Mouse (Mus musculus) testis, adult 2 months (tissue): Measurements from ENCODE around the gene 3110082J24Rik. TPM values are rescaled to one million over a fixed set of nuclear protein-coding genes. Genes with fewer than 3 reads are reported as not detected.
A peak's percentile ranks its signal among the peaks of the same experiment; 100 is the strongest.
"Not testable (repeated sequence)": the region's sequence is repeated elsewhere in the genome, so short reads cannot be mapped to it uniquely, and the experiment has no call there.

Experiments
- H3K27ac ChIP-seq: fragments of 200-500 bp; 2 replicates; pipeline ENCODE4 v1.5.1; 2012; ENCODE audit warnings: low read depth, low read length; ENCODE audit not compliant: control insufficient read depth, insufficient read depth
- H3K27me3 ChIP-seq: fragments of 200-500 bp; 2 replicates; pipeline ENCODE4 v1.6.1; 2012; ENCODE audit warnings: mild to moderate bottlenecking, low read length, moderate library complexity; ENCODE audit not compliant: control insufficient read depth, insufficient read depth
- H3K36me3 ChIP-seq: fragments of 200-500 bp; 2 replicates; pipeline ENCODE4 v1.6.1; 2012; ENCODE audit warnings: mild to moderate bottlenecking, low read length; ENCODE audit not compliant: control insufficient read depth, insufficient read depth
- H3K4me1 ChIP-seq: fragments of 200-500 bp; 2 replicates; pipeline ENCODE4 v1.6.1; 2012; ENCODE audit warnings: low read length; ENCODE audit not compliant: control insufficient read depth, insufficient read depth
- H3K4me3 ChIP-seq: fragments of 200-500 bp; 2 replicates; pipeline ENCODE4 v1.5.1; 2012; ENCODE audit warnings: low read depth, mild to moderate bottlenecking, low read length, moderate library complexity, mixed read lengths; ENCODE audit not compliant: control insufficient read depth
- CTCF ChIP-seq: fragments of 200-500 bp; IDR thresholded peaks from 2 replicates; pipeline ENCODE4 v1.5.1; 2012; ENCODE audit warnings: low read depth, mild to moderate bottlenecking, inconsistent platforms, low read length, moderate library complexity; ENCODE audit not compliant: control insufficient read depth, insufficient read depth, insufficient replicate concordance
- POLR2A ChIP-seq: fragments of 200-500 bp; IDR thresholded peaks from 2 replicates; pipeline ENCODE4 v1.6.1; 2012; ENCODE audit warnings: low read depth, mild to moderate bottlenecking, inconsistent platforms, low read length, moderate library complexity; ENCODE audit not compliant: control insufficient read depth
- polyA plus RNA-seq: library from polyadenylated mRNA; depleted of rRNA; stranded (reverse); fragments of >200 nt; gene quantifications from 2 replicates; pipeline ENCODE4 v1.2.3, GENCODE M21; 2012; rRNA removed

The 3110082J24Rik gene
- polyA plus RNA-seq, 1 experiment: not detected

GRCm38 (mm10) chr5:30071677-30072076 lies 34.2 kb downstream of the 3110082J24Rik start:
- TF ChIP-seq POLR2A (no peak), CTCF (no peak)
- H3K36me3 ChIP-seq: no peaks in the 10 kb centered on the region
- H3K27ac ChIP-seq: no peak overlapping the region
- H3K4me3 ChIP-seq: no peak overlapping the region
- no peaks in the 10 kb centered on the region for H3K27me3 ChIP-seq
- no peaks in the 10 kb centered on the region; the same call in none of the 2 replicates for H3K4me1 ChIP-seq

- H3K27me3 ChIP-seq: no peaks in the 10 kb centered on the region
- no peaks in the 10 kb centered on the region for H3K36me3 ChIP-seq
- TF ChIP-seq POLR2A (no peak), CTCF (no peak)
These were observed 38.2 kb downstream of the 3110082J24Rik start for GRCm38 (mm10) chr5:30067726-30068125.

DNA sequence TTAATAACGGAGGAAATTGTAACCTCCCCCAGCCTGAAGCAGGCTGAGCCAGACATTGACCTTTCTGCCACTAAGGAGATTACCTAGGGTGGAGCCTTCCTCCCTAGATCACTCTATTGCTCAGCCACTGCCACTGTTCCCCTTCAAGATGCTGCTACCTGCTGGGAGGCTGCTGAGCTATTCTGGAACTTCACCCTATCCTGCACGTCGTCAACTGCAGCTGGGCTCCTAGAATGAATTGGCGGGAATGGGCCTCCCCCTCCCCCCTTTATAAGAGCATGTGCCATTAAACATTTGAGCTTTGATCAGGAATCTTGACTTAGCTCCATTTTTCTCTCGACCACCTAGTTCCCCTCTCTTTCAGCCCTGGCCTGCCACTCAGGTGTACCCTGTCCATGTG lies 46.3 kb downstream of the 3110082J24Rik start:
- not testable (repeated sequence) for H3K27ac ChIP-seq, H3K4me1 ChIP-seq, H3K27me3 ChIP-seq, H3K36me3 ChIP-seq
- H3K4me3 ChIP-seq: peak overlapping the region; percentile 55

More at GRCm38 (mm10) chr5:30067726-30068125, 38.2 kb downstream of the 3110082J24Rik start:
- no peaks in the 10 kb centered on the region for H3K4me1 ChIP-seq
- H3K27ac ChIP-seq: no peak overlapping the region
- no peak overlapping the region for H3K4me3 ChIP-seq

GRCm38 (mm10) chr5:30058216-30058731 lies 47.6 kb downstream of the 3110082J24Rik start:
- Histone ChIP-seq H3K36me3 (no peaks in the 10 kb centered on the region), H3K4me3 (no peak overlapping the region), H3K4me1 (no peaks in the 10 kb centered on the region), H3K27ac (no peak overlapping the region), H3K27me3 (no peaks in the 10 kb centered on the region)
- TF ChIP-seq POLR2A (no peak), CTCF (no peak)

Other genes with a start within 250 kb of the 3110082J24Rik start
- gene Il6, start 93.0 kb downstream of the 3110082J24Rik start, polyA plus RNA-seq: not detected in 2 replicates
- gene Tyms, start 32.5 kb downstream of the 3110082J24Rik start, polyA plus RNA-seq: 4.6 and 4.8 TPM in 2 replicates
- 0.71 and 0.78 TPM in 2 replicates for gene Garem2, start 925 bp downstream of the 3110082J24Rik start, polyA plus RNA-seq
- 74.2 and 78.6 TPM in 2 replicates for gene Hadha, start 49.1 kb upstream of the 3110082J24Rik start, polyA plus RNA-seq
- gene Hadhb, start 49.2 kb upstream of the 3110082J24Rik start, polyA plus RNA-seq: 60.1 and 67.1 TPM in 2 replicates
- gene Adgrf3, start 99.6 kb upstream of the 3110082J24Rik start, polyA plus RNA-seq: 18.3 and 18.5 TPM in 2 replicates
- gene Selenoi, start 126.5 kb upstream of the 3110082J24Rik start, polyA plus RNA-seq: 65.4 and 74.1 TPM in 2 replicates
- gene Drc1, start 175.3 kb upstream of the 3110082J24Rik start, polyA plus RNA-seq: 27.1 and 28.7 TPM in 2 replicates